Mouse (Mus musculus): ENCODE measurements around the gene Zmynd11.

- TF ChIP-seq CTCF (conservative IDR thresholded peaks at IDR 0.05; ENCODE audit: low read length) = no peak
- no peak for TF ChIP-seq NANOG (IDR thresholded peaks at IDR 0.05; ENCODE audit: borderline replicate concordance, low read length)
- no peak for TF ChIP-seq POU5F1 (IDR thresholded peaks at IDR 0.05; ENCODE audit: borderline replicate concordance, low read length)
Measured at GRCm38 (mm10) chr13:9765537-9765851, 364 bp upstream of the Zmynd11 start.

Measured in E14TG2a.4 (cell line).